Mouse (Mus musculus) gastrocnemius, postnatal 10 days (tissue): Measurements from ENCODE around the gene Pard6a. TPM values are rescaled to one million over a fixed set of nuclear protein-coding genes. Genes with fewer than 3 reads are reported as not detected.

Experiments used
- DNase-seq: peaks from one replicate; pipeline ENCODE4 v3.0.0; 2021; ENCODE audit warnings: mixed read lengths
- long read RNA-seq, 2 experiments: library from polyadenylated mRNA; stranded (forward); transcript quantifications; one replicate each; pipeline ENCODE4 v2.0.0; 2021
- total RNA-seq, 2 experiments: library from RNA; stranded (reverse); gene quantifications; 2 replicates each; pipeline ENCODE4 v1.2.3; 2021

The Pard6a gene
- 1 to 10 TPM; 6.0 to 7.8 TPM for total RNA-seq
- long read RNA-seq, experiment 1, partial matches to known transcripts: 0 of 7 reads
- long read RNA-seq, experiment 1, other reads (novel, unspliced or antisense): 5 of 7 reads
- long read RNA-seq, experiment 2, partial matches to known transcripts: 0 of 10 reads
- long read RNA-seq, experiment 2, other reads (novel, unspliced or antisense): 4 of 10 reads

DNA sequence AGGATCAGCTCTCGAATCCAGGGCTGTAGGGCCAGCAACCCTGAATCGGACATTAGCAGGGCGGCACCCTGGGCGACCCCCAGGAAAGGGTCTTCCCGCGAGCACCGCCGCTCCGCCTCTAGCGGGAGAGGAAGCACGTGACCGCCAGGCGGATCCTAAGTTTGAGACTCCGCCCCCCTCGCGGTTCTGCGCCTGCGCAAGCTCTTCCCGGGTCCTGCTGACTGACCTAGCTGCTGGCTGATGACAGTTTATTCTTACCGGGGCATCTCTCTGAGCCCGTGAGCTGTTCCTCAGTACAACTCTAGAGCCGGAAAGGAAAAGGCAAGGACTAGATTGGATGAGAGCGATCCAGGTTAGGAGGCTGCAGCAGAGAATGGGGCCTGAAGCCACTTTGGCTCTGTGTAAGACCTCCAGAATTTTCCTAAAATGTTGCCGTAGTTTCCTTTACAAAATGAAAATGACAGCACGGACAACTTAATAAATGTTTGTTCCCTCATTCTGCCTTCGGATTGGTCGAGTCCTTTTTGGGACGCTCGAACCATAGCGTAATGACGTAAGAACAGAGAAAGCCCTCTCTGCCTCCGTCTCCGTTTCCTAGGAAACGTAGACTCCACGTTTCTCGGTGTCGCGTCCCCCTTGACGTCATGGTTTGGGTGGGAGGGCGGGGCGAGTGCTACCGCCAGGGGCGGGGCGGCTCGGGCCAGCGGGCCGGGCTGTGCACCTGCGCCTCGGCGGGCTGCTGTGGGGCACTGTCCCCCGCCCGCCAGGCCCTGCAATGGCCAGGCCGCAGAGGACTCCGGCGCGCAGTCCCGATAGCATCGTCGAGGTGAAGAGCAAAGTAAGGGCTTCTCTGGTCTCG is at the start of gene Pard6a, which contains the start of gene Acd:
TSS of gene Pard6a (plus strand) at position 183 of the 859 bp plus-strand sequence.
TSS of gene Acd (minus strand) at position 137 of the 859 bp plus-strand sequence.
- DNase-seq: peak; percentile 98

DNA sequence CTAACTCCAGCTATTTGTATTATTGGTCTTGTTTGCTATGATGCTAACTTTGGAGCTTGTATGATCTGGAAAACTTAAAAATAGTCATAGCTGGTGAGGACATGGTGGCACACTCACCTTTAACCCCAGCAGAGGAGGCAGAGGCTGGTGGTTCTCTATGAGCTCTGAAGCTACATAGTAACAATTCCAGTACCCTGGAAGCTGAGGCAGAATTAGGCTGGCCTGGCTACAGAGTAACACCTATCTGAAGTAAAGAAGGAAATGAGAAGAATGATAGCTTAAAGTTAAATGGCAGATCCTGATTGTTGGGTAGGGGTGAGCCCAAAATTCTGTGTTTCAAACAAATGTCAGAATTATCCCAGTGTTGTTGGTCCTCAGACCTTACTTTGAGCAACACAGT is 43.3 kb upstream of the Pard6a start:
- DNase-seq: no peak

DNA sequence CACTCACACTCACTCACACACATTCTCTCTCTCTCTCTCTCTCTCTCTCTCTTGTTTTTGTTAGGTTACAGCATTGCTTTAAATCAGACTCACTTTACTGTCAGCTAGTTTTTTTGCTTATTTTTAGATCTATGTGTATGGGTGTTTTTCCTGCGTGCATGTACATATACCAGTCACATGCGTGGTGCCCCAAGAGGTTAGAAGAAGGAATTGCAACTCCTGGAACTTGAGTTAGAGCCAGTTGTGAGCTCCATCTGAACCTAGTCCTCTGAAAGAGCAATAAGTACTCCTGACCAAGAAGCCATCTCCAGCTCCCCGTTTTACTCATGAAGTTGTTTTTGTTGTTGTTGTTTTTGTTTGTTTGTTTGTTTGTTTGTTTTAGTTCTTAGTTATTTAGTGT is 39.8 kb upstream of the Pard6a start:
- no peak for DNase-seq

DNA sequence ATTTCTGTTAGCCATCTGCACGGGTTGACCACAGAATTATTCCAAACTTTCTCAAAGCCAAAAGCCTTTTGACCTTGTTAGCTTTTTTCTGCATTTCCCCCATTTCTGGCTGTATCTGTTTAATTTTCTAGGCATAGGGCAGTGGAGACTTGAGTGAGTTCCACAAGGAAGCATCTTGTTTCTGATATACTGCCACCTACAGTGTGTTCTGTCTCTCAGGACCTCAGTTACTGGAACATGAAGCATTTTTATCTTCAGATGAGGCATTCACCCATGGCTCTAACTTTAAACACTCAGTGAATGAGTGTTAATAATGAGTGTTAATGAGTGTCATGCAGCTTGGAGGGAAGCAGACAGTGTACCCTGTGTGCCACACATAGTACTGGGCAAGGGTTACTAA is 23.1 kb upstream of the Pard6a start:
- DNase-seq: no peak

DNA sequence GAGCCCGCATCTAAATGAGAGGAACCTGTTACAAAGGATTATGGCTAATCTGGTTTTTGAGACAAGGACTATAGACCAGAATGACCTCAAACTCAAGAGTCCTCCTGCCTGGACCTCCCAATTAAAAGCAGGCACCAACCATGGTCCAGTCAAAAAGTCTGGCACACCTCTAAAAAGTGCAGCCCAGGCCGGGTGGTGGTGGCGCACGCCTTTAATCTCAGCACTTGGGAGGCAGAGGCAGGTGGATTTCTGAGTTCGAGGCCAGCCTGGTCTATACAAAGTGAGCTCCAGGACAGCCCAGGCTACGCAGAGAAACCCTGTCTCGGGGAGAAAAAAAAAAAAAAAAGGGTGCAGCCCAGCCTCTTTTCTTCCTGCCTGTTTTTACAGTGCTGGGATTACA is 15.6 kb upstream of the Pard6a start:
- DNase-seq: no peak

DNA sequence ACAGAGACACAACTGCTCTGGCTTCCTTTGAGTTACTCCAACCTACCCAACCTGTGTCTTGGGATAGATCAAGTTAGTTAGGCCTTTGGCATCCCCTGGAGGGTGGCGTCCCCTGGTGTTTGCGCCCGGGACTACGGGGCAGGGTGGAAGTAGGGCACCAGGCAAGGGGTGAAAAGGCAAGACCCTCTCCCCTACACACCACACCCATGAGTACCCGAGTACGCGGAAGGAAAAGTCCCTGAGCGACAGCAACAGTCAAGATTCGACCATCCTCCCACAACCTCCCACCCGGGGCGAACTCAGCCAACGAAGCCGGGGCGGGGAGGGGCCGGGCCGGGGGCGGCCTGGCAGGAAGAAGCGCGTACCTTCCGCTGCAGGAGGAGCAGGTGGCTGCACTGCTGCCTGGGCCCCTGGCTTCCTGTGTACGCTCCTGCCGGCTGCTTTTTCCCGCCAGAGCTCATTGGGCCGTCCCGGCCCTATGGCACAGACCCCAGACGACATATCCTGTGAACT is 15.1 kb upstream of the Pard6a start, which contains the start of gene Carmil2:
TSS of gene Carmil2 (plus strand) at position 479 of the 513 bp plus-strand sequence.
- DNase-seq: peak; percentile 68

DNA sequence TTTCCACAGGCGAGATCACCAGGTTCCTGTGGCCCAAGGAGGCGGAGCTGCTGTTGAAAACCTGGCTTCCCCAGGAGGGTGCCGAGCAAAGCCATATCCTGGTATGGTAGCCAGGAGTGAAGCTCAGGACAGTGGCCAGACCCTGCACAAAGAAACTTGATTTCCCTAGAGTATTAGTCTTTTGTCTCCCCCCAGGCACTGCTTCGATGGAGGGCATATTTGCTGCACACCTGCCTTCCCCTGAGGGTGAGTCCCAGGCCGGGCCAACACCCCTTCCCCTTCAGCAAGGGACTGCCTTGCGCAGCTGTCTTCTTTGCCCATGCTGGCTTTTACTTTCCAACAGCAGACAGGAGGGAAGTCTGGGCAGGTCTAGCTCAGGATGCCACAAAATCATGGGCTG is 14.4 kb upstream of the Pard6a start:
- no peak for DNase-seq

DNA sequence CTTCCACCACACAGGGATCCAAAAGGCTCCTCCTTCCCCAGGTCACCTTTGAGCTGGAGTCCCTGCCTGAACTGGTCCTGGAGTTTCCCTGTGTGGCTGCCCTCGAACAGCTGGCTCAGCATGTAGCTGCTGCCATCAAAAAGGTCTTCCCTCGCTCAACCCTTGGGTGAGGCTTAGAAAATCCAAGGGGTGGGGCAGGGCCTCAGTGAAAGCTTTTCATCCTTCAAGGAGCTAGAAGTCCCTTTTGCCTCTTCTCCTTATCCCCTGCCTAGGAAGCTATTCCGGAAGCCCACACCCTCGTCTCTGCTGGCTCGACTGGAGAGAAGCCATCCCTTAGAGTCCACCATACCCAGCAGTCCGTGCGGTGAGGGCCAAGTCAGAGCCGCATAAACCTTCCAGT is 13.4 kb upstream of the Pard6a start:
- DNase-seq: no peak

DNA sequence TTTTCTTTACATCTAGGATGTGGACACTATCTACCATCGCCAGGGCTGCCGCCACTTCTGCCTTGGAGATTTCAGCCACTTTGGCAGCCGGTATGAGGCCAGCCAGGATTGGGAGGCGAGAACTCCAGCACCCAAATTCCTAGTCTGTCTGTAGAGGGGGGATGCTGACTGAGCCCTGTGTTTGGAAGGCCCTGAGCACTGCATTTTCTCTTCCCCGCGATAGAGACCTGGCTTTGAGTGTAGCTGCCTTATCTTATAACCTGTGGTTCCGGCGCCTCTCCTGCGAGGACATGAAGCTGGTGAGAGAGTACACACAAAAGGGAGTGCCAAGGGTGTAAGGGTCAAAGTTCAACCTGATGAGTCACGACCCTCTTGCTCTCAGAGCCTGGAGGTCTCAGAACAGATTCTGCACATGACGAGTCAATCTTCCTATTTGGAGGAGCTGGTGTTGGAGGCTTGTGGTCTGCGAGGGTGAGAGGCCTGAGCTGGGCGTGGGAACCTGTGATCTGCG is 12.7 kb upstream of the Pard6a start:
- DNase-seq: no peak

DNA sequence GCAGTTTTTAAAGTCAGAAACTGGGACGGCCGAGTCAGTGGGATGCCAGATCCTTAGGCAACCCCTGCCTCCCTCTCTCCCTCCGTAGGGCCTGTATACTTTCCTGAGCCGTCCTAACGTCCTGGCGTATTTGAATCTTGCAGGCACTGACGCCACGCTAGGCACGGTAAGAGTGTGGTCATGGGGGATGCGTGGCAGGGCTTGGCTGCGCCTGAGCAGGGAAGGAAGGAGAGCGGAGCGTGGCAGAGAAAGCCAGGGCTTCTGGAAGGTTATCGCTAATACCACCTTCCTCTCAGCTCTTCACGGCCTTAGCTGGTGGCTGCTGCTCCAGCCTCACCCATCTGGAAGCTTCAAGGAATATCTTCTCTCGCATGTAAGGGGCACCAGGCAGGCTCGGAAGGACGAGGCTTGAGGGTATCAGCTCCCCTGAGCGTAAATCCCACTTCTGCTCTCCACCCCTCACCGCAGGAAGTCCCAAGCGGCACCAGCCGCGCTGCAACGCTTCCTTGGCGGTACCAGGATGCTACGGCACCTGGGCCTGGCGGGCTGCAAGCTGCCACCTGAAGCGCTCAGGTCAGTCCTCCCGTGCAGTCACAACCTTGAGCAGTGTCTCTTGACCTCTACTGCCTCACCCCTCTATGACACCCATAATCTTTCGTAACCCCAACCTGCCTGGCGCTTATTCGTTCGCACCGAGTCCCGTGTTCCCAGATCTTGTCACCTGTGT is 11.5 kb upstream of the Pard6a start:
- DNase-seq: no peak

DNA sequence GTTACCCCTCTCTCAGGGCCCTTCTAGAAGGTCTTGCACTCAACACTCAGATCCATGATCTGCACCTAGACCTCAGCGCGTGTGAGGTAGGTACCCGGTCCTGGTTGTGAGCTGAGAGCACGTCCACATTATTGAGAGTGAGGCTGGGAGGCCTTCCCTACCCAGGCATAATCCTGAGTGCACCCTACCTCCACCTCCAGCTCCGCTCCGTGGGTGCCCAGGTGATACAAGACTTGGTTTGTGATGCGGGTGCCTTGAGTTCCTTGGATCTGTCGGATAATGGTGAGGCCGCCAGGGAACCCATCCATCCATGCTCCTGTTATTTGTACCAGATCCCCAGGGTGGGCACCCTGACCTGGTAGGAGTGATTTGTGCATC is 11.0 kb upstream of the Pard6a start:
- DNase-seq: no peak

DNA sequence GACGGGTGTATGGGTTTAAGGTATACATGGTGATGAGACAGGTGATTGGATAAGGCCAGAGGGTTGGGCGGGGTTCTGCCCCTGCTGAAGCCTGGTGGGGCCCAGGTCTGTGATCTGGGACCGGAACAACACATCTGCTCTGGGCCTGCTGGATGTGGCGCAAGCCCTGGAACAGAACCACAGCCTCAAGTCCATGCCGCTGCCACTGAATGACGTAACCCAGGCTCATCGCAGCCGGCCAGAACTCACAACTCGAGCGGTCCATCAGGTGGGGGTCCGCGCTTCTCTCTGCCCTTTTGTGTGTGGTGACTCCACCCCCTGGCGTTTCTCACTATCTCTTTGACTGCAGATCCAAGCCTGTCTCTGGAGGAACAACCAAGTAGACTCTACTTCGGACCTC is 10.0 kb upstream of the Pard6a start:
- DNase-seq: no peak

DNA sequence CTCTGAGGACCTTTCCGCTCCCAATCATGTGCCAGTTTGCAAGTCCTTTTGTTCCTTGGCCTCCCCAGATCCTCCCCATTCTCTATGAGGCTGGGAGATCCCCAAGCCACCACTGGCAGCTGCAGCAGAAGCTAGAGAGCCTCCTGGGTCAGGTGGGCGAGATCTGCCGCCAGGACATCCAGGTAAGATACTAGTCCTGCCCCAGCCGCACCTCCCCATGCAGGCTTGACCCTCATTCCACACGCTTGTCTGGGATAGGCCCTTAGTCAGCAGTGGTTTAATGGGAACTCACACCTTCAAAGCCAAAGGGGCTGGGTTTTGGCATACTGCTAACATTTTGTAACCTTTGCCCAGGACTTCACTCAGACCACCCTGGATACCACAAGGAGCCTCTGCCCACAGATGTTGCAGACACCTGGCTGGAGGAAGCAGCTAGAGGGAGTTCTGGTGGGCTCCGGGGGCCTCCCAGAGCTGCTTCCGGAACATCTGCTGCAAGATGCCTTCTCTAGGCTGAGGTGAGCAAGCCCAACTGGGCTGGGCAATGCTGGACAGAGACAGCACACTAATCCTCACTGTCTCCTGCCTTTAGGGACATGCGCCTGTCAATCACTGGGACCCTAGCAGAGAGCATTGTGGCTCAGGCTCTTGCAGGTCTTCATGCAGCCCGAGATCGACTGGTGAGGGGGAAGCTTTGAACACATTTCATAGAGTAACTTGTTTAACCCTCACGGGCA is 8.3 kb upstream of the Pard6a start:
- no peak for DNase-seq

DNA sequence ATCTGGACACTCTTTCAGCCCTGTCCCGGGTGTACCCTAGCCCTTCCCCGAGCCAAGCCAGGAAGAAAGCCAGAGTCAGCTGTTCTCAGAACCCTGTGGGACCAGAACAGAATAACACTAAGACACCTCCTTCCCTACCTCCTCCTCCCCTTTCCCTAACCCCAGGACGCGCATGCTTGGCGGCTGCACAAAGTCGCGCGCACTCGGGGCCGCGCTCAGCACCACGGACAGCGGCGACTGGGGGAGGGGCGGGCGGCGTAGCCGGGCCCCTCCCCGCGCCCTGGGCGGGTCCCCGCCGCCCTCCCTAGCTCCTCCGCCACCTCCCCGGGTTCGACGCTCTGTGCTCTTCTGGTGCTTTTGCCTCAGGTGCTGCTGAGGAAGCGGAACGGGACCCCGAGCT is 7.3 kb upstream of the Pard6a start:
- DNase-seq: peak; percentile 79

DNA sequence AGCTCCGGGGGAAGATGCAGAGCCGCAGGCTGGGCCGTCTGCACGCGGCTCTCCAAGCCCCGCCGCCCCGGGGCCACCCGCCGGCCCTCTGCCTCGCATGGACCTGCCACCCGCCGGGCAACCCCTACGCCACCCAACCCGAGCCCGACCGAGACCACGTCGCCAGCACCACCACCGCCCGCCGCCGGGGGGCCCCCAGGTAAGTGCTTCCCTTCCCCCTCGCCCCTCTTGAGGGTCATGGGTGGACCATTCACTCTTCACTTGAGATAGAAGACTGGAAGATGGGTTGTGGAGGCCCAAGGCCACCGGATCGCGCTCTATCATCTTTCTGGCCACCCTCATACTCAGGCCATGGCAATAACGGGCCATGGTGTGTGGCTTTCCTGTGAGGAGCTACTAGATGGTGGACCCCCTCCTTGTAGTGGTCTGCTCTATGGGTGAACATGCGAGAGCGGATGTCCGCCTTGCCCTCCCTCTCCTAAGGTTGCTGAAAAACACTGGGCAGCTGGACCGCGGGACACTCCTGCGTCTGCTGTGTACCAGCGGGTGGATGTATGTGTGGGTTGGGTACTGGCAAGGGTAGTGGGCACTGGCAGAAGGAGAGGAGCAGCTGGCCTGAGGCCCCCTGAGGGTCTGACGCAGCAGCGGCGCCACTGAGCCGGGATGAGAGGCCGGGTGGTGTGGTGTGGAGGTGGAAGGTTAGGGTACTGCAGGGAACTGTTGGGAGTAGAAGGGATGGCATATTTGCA is 6.7 kb upstream of the Pard6a start:
- DNase-seq: no peak

DNA sequence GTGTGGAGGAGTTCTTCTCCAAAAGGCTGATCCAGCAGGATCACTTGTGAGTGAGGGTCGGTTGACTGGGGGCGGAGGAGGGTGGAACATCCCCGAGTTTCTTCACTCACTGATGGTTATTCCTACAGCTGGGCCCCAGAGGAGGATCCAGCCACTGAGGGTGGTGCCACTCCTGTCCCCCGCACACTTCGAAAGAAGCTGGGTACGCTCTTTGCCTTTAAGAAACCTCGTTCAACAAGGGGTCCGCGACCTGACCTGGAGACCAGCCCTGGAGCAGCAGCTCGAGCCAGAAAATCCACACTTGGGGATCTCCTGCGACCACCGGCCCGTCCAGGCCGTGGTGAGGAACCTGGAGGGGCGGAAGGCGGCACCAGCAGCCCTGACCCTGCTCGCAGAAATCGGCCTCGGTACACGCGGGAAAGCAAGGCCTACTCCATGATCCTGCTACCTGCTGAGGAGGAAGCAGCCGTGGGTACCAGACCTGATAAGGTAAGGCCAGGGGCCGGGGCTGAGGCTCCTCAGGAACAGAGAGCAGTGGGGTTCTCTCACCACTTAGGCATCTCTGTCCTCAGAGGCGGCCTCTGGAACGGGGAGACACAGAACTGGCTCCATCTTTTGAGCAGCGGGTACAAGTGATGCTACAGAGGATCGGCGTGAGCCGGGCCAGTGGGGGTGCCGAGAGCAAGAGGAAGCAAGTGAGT is 5.7 kb upstream of the Pard6a start:
- DNase-seq: no peak

DNA sequence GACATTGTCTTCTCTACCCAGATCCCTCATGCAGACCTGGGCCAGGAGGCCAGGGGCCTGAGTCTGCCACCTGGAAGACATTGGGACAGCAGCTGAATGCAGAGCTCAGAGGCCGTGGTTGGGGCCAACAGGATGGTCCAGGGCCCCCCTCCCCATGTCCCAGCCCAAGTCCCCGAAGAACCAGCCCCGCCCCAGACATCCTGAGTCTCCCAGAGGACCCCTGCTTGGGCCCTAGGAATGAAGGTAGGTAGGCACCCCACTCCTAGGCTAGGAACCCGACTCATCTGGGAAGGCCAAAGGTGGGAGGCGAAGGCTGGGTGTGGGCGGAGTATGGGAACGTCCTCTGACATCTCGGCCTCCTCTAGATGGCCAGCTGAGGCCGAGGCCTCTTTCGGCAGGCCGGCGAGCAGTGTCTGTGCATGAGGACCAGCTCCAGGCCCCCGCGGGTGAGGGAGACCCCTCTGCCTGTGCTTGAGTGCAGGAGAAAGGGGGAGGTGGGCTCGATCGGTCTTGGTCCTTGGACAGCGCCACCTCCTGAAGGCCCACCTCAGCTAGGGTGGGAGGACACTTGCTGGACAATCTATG is 3.7 kb upstream of the Pard6a start:
- DNase-seq: no peak

DNA sequence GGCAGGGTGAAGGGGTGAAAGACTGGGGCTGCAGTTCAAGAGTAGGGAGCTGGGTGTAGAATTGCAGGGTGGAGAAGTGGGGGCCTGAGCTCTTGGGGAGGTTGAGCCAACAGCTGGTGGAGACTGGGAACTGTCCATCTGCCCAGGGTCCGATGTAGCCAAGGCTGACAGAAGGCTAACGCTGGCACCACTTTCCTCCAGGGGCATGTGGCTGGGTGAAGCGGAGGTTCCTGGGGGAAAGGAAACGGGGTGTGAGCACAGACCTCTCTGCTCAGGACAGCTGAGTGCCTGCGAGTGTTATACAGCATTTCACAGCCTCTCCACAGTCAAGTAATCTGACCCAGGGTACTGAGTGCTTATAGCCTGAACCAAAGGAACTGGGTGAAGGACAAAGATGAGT is 2.2 kb upstream of the Pard6a start:
- no peak for DNase-seq

DNA sequence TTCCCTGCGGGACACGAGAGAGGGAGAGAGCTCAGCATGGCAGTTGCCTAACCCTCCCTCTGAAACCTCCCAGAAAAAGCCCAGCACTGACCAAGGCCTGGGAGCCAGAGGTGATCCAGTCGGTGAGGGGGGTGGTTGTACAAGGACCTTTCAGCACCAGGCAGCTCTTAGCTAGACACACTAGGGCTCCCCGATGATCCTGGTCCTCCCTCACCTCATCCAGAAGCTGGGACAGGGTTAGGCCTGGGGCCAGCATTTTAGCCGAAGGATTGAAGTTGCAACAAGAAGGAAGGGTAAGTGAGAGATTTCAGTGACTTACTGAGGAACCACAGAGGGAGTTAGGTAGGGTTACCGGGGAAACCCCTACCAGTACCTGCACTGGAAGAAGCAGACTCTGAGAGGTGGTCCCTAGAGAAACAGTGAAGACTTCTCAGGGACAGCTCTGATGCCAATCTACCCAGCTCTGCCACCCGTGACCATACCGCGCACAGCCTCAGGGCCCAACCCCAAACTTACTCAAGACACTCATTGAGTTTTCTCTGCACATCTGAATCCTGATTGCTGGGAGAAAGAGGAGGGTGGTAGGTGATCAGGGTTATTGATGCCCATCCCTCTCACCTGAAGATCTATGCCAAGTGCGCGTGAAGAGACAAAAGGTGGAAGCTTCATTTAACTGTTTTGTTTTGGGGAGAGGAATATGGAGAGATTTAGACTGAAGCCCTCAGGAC is 1.3 kb upstream of the Pard6a start:
- DNase-seq: no peak
